Mouse (Mus musculus) gastrocnemius, postnatal 4 days (tissue): ENCODE measurements around the gene Tbxa2r. TPM values are rescaled to one million over a fixed set of nuclear protein-coding genes. Genes with fewer than 3 reads are reported as not detected.

Experiments used
- DNase-seq, 2 experiments: peaks; one replicate each; pipeline ENCODE4 v3.0.0; 2021 to 2022; ENCODE audit warnings: low spot score in 2 of 2, mixed read lengths in 2 of 2
- total RNA-seq, 2 experiments: library from RNA; stranded (reverse); gene quantifications; 2 replicates each; pipeline ENCODE4 v1.2.3; 2021

Tbxa2r gene
- total RNA-seq, 2 experiments from 2014 or later: 4.8 to 5.8 TPM

- DNase-seq: peak in 1 of 2 experiments; percentile 95
Measured at GRCm38 (mm10) chr10:81319741-81320549, 8.6 kb upstream of the Tbxa2r start.

DNA sequence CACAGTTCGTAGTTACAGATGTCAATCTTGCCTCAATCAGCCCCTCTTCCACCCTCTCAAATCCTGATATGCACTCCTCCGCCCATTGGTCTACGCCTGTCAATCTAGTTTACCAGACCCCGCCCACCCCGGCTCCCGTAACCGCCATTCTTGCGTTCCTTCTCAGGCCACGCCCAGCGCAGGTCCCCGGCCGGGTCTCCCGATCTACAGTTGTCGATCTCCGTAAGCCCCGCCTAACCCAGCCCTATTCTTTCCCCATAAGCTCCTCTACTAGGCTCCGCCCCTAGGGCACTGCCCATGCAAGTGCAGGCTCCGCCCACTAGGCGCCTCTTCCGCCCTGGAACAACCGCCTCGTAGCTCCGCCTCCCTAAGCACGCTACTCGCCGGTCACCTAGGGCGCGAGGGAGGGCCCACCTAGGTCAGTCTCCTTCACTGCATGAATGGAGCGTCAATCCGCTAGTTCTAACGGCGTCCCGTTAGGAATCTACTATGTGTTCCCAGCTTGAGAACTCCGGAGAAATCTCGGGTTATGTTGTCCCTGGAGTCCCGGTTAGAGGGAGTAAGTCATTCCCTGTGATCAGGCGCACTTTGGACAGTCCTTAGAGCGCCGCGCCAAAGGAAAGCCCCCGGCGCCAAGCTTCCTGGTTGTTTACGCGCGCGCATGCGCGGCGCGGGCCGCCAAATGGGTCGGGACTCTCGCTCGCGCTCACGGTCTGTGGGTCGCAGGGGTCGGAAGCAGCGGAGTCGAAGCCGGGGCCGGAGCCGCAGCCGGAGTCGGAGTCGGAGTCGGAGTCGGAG, 7.8 kb upstream of the Tbxa2r start, which contains the start of gene Cactin:
Cactin (plus strand) TSS at position 554 of the 798 bp plus-strand sequence.
- DNase-seq: peak; percentile 95 to 99

- no peak for DNase-seq
Measured at GRCm38 (mm10) chr10:81321436-81321835, 7.1 kb upstream of the Tbxa2r start.

DNA sequence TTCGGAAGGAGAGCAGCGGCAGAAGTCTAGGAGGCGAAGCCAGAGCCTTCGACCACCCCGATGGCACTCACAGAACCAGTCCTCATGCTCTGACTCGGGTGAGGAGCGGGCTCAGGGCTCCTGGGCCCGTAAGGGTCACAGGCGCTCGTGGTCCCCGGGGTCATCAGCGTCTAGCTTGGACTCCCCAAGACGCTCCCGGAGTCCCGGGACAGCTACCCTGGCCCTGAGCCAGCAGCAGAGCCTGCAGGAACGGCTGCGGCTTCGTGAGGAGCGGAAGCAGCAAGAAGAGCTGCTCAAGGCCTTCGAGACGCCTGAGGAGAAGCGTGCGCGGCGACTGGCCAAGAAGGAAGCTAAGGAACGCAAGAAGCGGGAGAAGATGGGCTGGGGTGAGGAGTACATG, 6.1 kb upstream of the Tbxa2r start:
- DNase-seq: no peak

DNA sequence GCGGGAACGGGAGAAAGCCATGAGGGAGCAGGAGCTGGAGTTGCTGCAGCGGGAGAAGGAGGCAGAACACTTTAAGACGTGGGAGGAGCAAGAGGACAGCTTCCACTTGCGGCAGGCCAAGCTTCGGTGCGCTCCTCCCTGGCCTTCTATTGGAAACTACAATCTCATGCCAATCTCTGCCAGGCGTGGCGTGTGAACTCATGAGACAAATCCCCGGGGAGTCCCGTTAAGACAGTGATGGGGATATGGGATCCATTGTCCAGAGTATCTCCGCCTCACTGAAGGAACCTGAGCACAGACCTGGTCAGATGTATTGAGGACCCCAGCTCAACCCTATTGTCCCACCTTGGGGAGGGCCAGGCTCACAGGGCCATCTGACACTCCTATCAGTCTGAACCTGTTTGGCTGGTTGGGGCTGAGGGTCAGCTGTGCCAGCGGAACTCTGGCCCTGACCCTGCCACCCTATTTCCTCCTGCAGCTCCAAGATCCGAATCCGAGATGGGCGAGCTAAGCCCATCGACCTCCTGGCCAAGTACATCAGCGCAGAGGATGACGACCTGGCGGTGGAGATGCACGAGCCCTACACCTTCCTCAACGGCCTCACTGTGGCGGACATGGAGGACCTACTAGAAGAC, 5.3 kb upstream of the Tbxa2r start:
- no peak for DNase-seq

- no peak for DNase-seq
Measured at GRCm38 (mm10) chr10:81323791-81324530, 4.6 kb upstream of the Tbxa2r start.

GRCm38 (mm10) chr10:81325176-81325575, 3.4 kb upstream of the Tbxa2r start:
- DNase-seq: no peak

DNA sequence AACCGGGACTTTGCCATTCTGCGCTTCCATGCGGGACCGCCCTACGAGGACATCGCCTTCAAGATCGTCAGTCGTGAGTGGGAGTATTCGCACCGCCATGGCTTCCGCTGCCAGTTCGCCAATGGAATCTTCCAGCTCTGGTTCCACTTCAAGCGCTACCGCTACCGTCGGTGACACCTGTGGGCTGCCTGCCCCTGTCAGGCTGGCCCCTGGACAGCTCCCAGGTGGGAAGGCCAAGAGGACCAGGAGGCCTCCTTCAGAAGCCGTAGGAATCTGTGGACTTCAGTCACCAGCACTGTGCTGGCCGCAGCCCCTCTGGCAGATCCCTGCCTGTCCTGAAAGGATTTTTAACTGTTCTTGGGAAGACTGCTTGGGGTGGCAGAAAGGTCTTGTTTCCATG, 2.8 kb upstream of the Tbxa2r start:
- DNase-seq: no peak

GRCm38 (mm10) chr10:81326858-81327257, 1.7 kb upstream of the Tbxa2r start:
- no peak for DNase-seq

DNA sequence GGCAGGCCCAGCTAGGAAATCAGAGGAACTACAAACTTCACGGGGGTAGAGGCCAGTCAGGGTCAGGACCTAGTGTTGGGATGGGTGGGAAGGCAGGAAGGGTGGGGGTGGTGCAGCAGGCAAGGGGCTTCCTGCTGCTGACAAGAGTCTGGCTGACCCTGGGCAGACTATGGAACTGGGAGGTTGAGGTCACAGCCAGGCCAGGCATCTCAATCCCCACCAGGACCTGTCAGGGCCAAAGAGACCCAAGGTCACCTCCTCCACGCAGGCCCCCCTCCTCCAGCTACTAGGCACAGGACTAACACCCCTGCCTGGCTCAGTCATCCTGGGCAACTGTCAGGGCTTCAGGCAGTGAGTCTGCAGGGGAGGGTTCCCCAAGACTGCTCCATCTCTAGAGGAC, 572 bp upstream of the Tbxa2r start:
- no peak for DNase-seq

- DNase-seq: peak in 1 of 2 experiments; percentile 77
Measured at GRCm38 (mm10) chr10:81329194-81329975, 854 bp downstream of the Tbxa2r start.

DNA sequence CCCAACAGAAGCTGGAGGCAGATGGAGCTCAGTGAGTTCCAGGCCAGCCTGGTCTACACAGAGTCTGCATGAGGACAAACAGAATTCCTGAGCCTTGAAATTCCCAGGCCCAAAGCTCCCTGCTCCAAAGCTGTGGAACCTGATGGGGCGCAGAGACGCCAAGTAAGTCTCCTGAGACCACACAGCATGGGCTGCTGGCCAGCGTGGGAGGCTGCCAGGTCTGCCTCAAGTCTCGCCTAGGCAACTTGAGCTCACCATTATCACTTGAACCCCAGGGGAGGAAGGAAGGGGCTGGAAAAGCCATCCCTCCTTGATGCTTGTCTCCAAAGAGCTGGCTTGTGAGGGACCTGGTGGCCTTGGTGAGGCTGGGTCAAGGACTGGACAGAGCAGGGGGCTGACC, 1.5 kb downstream of the Tbxa2r start:
- DNase-seq: no peak

DNA sequence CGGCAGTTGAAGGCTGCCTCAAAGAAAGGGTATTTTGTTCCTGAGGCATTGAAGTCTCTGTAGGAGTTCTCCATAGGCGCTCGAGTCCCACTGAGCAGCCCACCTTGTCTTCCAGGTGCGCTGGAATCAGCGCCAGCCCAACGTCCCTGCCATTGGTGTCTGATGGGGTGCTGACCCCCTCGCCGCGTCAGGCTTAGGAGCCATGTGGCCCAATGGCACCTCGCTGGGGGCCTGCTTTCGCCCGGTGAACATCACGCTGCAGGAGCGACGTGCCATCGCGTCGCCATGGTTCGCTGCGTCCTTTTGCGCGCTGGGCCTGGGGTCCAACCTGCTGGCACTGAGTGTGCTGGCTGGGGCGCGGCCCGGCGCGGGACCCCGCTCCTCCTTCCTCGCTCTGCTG, 3.7 kb downstream of the Tbxa2r start:
- DNase-seq: no peak

- no peak for DNase-seq
Measured at GRCm38 (mm10) chr10:81334324-81334723, 5.8 kb downstream of the Tbxa2r start.

DNA sequence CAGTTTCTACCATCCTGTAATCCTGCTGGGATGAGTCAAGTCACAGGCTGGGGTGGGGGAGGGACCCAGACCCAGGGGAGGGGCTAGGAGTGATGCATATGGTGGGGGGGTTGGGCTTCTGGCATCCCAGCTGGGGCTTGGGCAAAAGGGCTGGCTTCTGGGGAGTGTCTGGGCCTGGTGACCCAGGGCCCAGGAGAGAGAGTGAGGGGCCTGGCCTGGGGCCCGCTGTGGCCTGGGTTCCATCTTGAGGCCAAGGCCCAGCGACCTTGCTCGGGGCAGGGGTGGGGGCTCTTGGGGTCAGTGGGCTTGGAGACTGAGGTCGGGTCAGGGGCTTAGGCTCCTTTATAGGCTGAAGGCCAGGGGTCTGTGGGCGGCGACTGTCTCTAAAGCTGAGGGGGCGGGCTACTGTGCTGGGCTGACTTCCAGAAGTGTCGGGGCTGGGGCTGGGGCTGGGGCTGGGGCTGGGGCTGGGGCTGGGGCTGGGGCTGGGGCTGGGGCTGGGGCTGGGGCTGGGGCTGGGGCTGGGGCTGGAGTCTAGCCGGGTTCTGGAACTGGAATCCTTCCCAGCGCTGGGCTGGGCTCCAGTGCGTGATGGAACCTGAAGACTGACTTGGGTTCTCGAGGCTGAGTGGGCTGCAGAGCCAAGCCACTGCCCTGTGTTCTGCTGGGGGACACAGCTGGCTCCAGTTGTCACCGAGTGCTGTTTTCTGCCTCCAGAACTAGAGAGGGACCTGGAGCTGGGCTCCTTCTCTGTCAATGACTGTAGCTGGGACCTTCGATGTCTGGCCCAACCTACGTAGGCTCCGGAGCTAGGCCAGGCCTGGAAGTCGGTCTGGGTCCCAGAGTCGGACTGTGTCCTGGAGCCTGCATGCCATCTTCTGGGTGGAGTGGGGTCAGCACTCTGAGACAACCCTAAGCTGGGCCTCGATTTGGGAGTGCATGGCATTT, 7.1 kb downstream of the Tbxa2r start:
- peak in 1 of 2 experiments; percentile 69 for DNase-seq

DNA sequence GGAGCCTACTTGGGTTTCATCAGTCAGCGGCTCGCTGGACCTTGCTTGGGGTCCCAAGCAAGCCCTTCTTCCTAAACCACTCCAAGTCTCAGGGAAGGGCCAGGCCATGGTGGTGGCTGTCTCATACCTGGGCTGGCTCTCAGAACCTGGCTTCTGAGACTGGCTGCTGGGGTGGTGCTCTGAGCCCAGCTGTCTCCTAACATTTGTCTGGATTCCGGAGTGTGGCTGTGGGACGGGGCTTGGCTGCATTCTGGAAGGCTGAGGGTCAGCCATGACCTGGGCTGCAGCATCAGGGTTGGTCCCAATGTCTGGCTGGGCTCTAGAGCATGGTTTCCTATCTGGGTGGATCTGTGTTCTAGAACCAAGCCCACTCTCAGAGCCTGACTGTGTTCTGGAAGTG, 8.0 kb downstream of the Tbxa2r start:
- DNase-seq: no peak

GRCm38 (mm10) chr10:81340551-81341332, 12.2 kb downstream of the Tbxa2r start:
- no peak for DNase-seq

- DNase-seq: peak in 1 of 2 experiments; percentile 75
Measured at GRCm38 (mm10) chr10:81341333-81341949, 12.9 kb downstream of the Tbxa2r start.
